Mouse (Mus musculus) neural tube, embryonic 14.5 days (tissue): ENCODE data around the gene Dnajb1. TPM values are rescaled to one million over a fixed set of nuclear protein-coding genes. Genes with fewer than 3 reads are reported as not detected.
A peak's percentile ranks its signal among the peaks of the same experiment; 100 is the strongest.

Experiments used
- ATAC-seq: fragments of 200-750 bp; cut with Nextera tagmentation; 2 replicates; pipeline ENCODE4 v1.8.0; 2017; ENCODE audit warnings: low read depth, mild to moderate bottlenecking, moderate TSS enrichment, moderate library complexity
- H3K27ac ChIP-seq: fragments of 300-500 bp; sonication (generic); 2 replicates; pipeline ENCODE4 v1.5.1; 2014; ENCODE audit warnings: low read depth, mild to moderate bottlenecking, control low read depth, low read length, moderate library complexity, mixed read lengths
- H3K27me3 ChIP-seq: fragments of 300-500 bp; sonication (generic); 2 replicates; pipeline ENCODE4 v1.6.1; 2014; ENCODE audit warnings: low read length; ENCODE audit not compliant: control insufficient read depth, insufficient read depth
- H3K36me3 ChIP-seq: fragments of 300-500 bp; sonication (generic); 2 replicates; pipeline ENCODE4 v1.6.1; 2014; ENCODE audit warnings: low read length, mixed read lengths; ENCODE audit not compliant: control insufficient read depth, insufficient read depth
- H3K4me1 ChIP-seq: fragments of 300-500 bp; sonication (generic); 2 replicates; pipeline ENCODE4 v1.6.1; 2014; ENCODE audit warnings: low read length; ENCODE audit not compliant: control insufficient read depth, insufficient read depth
- H3K4me2 ChIP-seq: fragments of 300-500 bp; sonication (generic); 2 replicates; pipeline ENCODE4 v1.6.1; 2014; ENCODE audit warnings: mild to moderate bottlenecking, low read depth, low read length, control low read depth
- H3K4me3 ChIP-seq: fragments of 300-500 bp; sonication (generic); 2 replicates; pipeline ENCODE4 v1.5.1; 2014; ENCODE audit warnings: low read depth, low read length, control low read depth, mixed read lengths
- H3K9ac ChIP-seq: fragments of 300-500 bp; sonication (generic); replicated peaks from 2 replicates; pipeline ENCODE4 v1.6.1; 2014; ENCODE audit warnings: low read depth, mild to moderate bottlenecking, control low read depth, low read length, mixed read lengths
- H3K9me3 ChIP-seq: fragments of 300-500 bp; sonication (generic); 2 replicates; pipeline ENCODE4 v1.6.1; 2016; ENCODE audit warnings: low read length; ENCODE audit not compliant: control insufficient read depth
- WGBS: fragments of 180-500 bp; shearing (Covaris S2); extraction: QIAGEN DNeasy Blood & Tissue Kit; methylation state at CpG from one replicate; pipeline ENCODE4 v1.1.7; 2014; 5-methylcytosine and 5-hydroxymethylcytosine counted together
- polyA plus RNA-seq: library from polyadenylated mRNA; unstranded; fragments of >200 nt; fragmentation: Nextera tagmentation; extraction: Ambion mirVana; gene quantifications from 2 replicates; pipeline ENCODE4 v1.2.1, GENCODE M21; 2014

The Dnajb1 gene
- polyA plus RNA-seq, 1 experiment from 2014 or later, result 55.2 TPM

GRCm38 (mm10) chr8:83653662-83654017 is 45.6 kb downstream of the Dnajb1 start:
- H3K27me3 ChIP-seq, result no peaks in the 10 kb centered on the region
- WGBS, result 51% methylated on average over 10 of the region's 10 CpGs
- no peaks in the 10 kb centered on the region for H3K9me3 ChIP-seq
- peak overlapping the region; percentile 96 for H3K4me2 ChIP-seq
- H3K9ac ChIP-seq, result peak overlapping the region; percentile 78
- H3K4me1 ChIP-seq, result peaks cover 11% of the 10 kb centered on the region
- no peaks in the 10 kb centered on the region for H3K36me3 ChIP-seq
- H3K4me3 ChIP-seq, result peak overlapping the region; percentile 89
- no peak for ATAC-seq
- H3K27ac ChIP-seq, result no peak overlapping the region

GRCm38 (mm10) chr8:83654725-83655124 is 46.7 kb downstream of the Dnajb1 start:
- no peaks in the 10 kb centered on the region for H3K36me3 ChIP-seq
- H3K27ac ChIP-seq, result no peak overlapping the region
- no peak for ATAC-seq
- H3K4me1 ChIP-seq, result peaks cover 11% of the 10 kb centered on the region
- no peaks in the 10 kb centered on the region for H3K27me3 ChIP-seq
- H3K4me2 ChIP-seq, result no peak overlapping the region
- H3K9ac ChIP-seq, result no peak overlapping the region
- H3K4me3 ChIP-seq, result no peak overlapping the region
- H3K9me3 ChIP-seq, result no peaks in the 10 kb centered on the region
- 97% methylated on average over 6 of the region's 6 CpGs for WGBS

- H3K9ac ChIP-seq, result no peak overlapping the region
- H3K9me3 ChIP-seq, result no peaks in the 10 kb centered on the region
- 90% methylated on average over 9 of the region's 9 CpGs for WGBS
- H3K36me3 ChIP-seq, result no peaks in the 10 kb centered on the region
- H3K4me2 ChIP-seq, result no peak overlapping the region
- no peaks in the 10 kb centered on the region for H3K27me3 ChIP-seq
- H3K4me1 ChIP-seq, result peaks cover 22% of the 10 kb centered on the region
- no peak for ATAC-seq
- no peak overlapping the region for H3K27ac ChIP-seq
- H3K4me3 ChIP-seq, result no peak overlapping the region
These were observed 48.0 kb downstream of the Dnajb1 start for GRCm38 (mm10) chr8:83656043-83656442.

GRCm38 (mm10) chr8:83656484-83657246 is 48.7 kb downstream of the Dnajb1 start:
- H3K9me3 ChIP-seq, result no peaks in the 10 kb centered on the region
- no peak overlapping the region for H3K27ac ChIP-seq
- H3K9ac ChIP-seq, result no peak overlapping the region
- 84% methylated on average over 13 of the region's 13 CpGs for WGBS
- no peak overlapping the region for H3K4me3 ChIP-seq
- H3K4me2 ChIP-seq, result no peak overlapping the region
- H3K36me3 ChIP-seq, result no peaks in the 10 kb centered on the region
- ATAC-seq, result no peak
- no peaks in the 10 kb centered on the region for H3K27me3 ChIP-seq
- H3K4me1 ChIP-seq, result peaks cover 24% of the 10 kb centered on the region

GRCm38 (mm10) chr8:83660545-83660944 is 52.6 kb downstream of the Dnajb1 start:
- no peaks in the 10 kb centered on the region for H3K9me3 ChIP-seq
- no peak overlapping the region; the same call in 1 of the 2 replicates for H3K4me2 ChIP-seq
- H3K9ac ChIP-seq, result no peak overlapping the region
- peaks cover 4% of the 10 kb centered on the region; the same call in 1 of the 2 replicates for H3K36me3 ChIP-seq
- H3K27ac ChIP-seq, result no peak overlapping the region
- no peak overlapping the region for H3K4me3 ChIP-seq
- peak; percentile 5; the same call in 1 of the 2 replicates for ATAC-seq
- H3K27me3 ChIP-seq, result no peaks in the 10 kb centered on the region
- H3K4me1 ChIP-seq, result peaks cover 13% of the 10 kb centered on the region; the same call in 1 of the 2 replicates
- WGBS, result 8% methylated on average over 8 of the region's 8 CpGs

- no peak; the same call in 1 of the 2 replicates for ATAC-seq
- Histone ChIP-seq H3K27me3 (no peaks in the 10 kb centered on the region), H3K36me3 (peaks cover 4% of the 10 kb centered on the region; the same call in 1 of the 2 replicates), H3K9ac (no peak overlapping the region), H3K9me3 (no peaks in the 10 kb centered on the region), H3K27ac (no peak overlapping the region; the same call in 1 of the 2 replicates), H3K4me1 (peaks cover 13% of the 10 kb centered on the region; the same call in 1 of the 2 replicates), H3K4me2 (peak overlapping the region; percentile 11; the same call in 1 of the 2 replicates), H3K4me3 (no peak overlapping the region)
- WGBS, result 15% methylated on average over 22 of the region's 22 CpGs
These were observed 53.1 kb downstream of the Dnajb1 start for GRCm38 (mm10) chr8:83660995-83661680.

Other genes with a start within 250 kb of the Dnajb1 start
- 15.6 and 17.9 TPM in 2 replicates for gene Clgn, start 218.3 kb upstream of the Dnajb1 start, polyA plus RNA-seq
- gene Scoc, start 149.8 kb upstream of the Dnajb1 start, polyA plus RNA-seq, result 269 and 301 TPM in 2 replicates
- not detected in 2 replicates for gene Olfr370, start 72.4 kb upstream of the Dnajb1 start, polyA plus RNA-seq
- 348 and 353 TPM in 2 replicates for gene Ndufb7, start 41.5 kb upstream of the Dnajb1 start, polyA plus RNA-seq
- gene Tecr, start 222 bp upstream of the Dnajb1 start, polyA plus RNA-seq, result 1,479 and 1,754 TPM in 2 replicates
- 90.2 and 104 TPM in 2 replicates for gene Gipc1, start 44.5 kb downstream of the Dnajb1 start, polyA plus RNA-seq
- gene Ptger1, start 58.5 kb downstream of the Dnajb1 start, polyA plus RNA-seq, result 0.71 and 1.4 TPM in 2 replicates
- gene Pkn1, start 91.0 kb downstream of the Dnajb1 start, polyA plus RNA-seq, result 25.1 and 27.7 TPM in 2 replicates
- 82.6 and 83.3 TPM in 2 replicates for gene Ddx39, start 107.0 kb downstream of the Dnajb1 start, polyA plus RNA-seq
- gene Adgre5, start 133.1 kb downstream of the Dnajb1 start, polyA plus RNA-seq, result 8.8 and 13.5 TPM in 2 replicates